Mouse (Mus musculus) neural tube, embryonic 12.5 days (tissue): ENCODE measurements around the gene Cysrt1. TPM values are rescaled to one million over a fixed set of nuclear protein-coding genes. Genes with fewer than 3 reads are reported as not detected.
"Not testable (repeated sequence)": the region's sequence is repeated elsewhere in the genome, so short reads cannot be mapped to it uniquely, and the experiment has no call there.

Source experiments
- ATAC-seq: fragments of 200-750 bp; cut with Nextera tagmentation; 2 replicates; pipeline ENCODE4 v1.8.0; 2017; ENCODE audit warnings: low read depth, mild to moderate bottlenecking, moderate TSS enrichment, moderate library complexity; ENCODE audit not compliant: low FRiP score
- H3K27ac ChIP-seq: fragments of 300-500 bp; sonication (generic); 2 replicates; pipeline ENCODE4 v1.5.1; 2016
- H3K27me3 ChIP-seq: fragments of 300-500 bp; sonication (generic); replicated peaks from 2 replicates; pipeline ENCODE4 v1.6.1; 2016; ENCODE audit warnings: mild to moderate bottlenecking
- H3K36me3 ChIP-seq: fragments of 300-500 bp; sonication (generic); 2 replicates; pipeline ENCODE4 v1.6.1; 2016; ENCODE audit warnings: mild to moderate bottlenecking
- H3K4me1 ChIP-seq: fragments of 300-500 bp; sonication (generic); 2 replicates; pipeline ENCODE4 v1.6.1; 2016
- H3K4me2 ChIP-seq: fragments of 300-500 bp; sonication (generic); replicated peaks from 2 replicates; pipeline ENCODE4 v1.6.1; 2016; ENCODE audit warnings: mild to moderate bottlenecking
- H3K4me3 ChIP-seq: fragments of 300-500 bp; sonication (generic); 2 replicates; pipeline ENCODE4 v1.5.1; 2016
- H3K9ac ChIP-seq: fragments of 300-500 bp; sonication (generic); 2 replicates; pipeline ENCODE4 v1.6.1; 2016; ENCODE audit warnings: mild to moderate bottlenecking
- H3K9me3 ChIP-seq: fragments of 300-500 bp; sonication (generic); 2 replicates; pipeline ENCODE4 v1.6.1; 2016; ENCODE audit warnings: mild to moderate bottlenecking
- WGBS: fragments of 180-500 bp; shearing (Covaris S2); methylation state at CpG from one replicate; pipeline ENCODE4 v1.1.7; 2016; 5-methylcytosine and 5-hydroxymethylcytosine counted together
- polyA plus RNA-seq: library from polyadenylated mRNA; unstranded; fragments of >200 nt; fragmentation: Nextera tagmentation; extraction: Ambion mirVana; gene quantifications from 2 replicates; pipeline ENCODE4 v1.2.1, GENCODE M21; 2016

The Cysrt1 gene
- polyA plus RNA-seq, 1 experiment from 2014 or later: 0.30 TPM

- peaks cover 46% of the 10 kb centered on the region for H3K4me1 ChIP-seq
- peak; percentile 52; the same call in 1 of the 2 replicates for ATAC-seq
- no peak overlapping the region for H3K27ac ChIP-seq
- peak overlapping the region; percentile 78 for H3K4me3 ChIP-seq
- H3K27me3 ChIP-seq: peaks cover 13% of the 10 kb centered on the region
- peaks cover 1% of the 10 kb centered on the region; the same call in 1 of the 2 replicates for H3K36me3 ChIP-seq
- H3K4me2 ChIP-seq: peak overlapping the region; percentile 83
- no peaks in the 10 kb centered on the region for H3K9me3 ChIP-seq
- H3K9ac ChIP-seq: peak overlapping the region; percentile 63
- under 1% methylated on average over 82 of the region's 82 CpGs for WGBS
Measured at GRCm38 (mm10) chr2:25262795-25263622, 20.8 kb upstream of the Cysrt1 start.

DNA sequence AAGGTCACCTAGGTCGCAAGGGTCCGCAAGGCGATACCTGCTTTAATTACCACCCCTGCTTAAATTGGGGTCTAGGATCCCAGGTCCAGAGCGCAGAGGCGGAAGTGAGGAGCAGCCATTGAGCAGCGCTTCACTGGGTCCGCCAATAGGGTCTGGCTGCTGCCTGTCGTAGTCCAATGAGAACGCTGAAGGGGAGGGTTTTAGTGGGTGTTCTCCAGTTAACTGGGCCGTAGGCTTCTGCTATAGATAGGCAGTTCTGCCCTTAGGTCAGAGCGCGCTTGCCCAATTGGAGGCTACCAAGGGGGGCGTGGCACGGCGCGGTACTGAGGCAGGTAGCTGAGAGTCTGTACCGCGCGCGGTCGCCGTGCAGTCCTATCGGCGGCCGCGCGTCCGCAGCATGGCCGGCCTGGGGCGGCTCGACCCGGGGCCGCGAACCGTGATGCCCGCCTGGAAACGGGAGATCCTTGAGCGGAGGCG is 20.1 kb upstream of the Cysrt1 start, which contains the start of gene Tprn:
Gene Tprn (plus strand): TSS at position 328 of the 477 bp plus-strand sequence.
- Histone ChIP-seq H3K4me2 (peak within 1 kb of the TSS; percentile 83), H3K4me1 (peaks cover 44% of the 10 kb centered on the region), H3K4me3 (peak within 1 kb of the TSS; percentile 78), H3K9me3 (no peaks in the 10 kb centered on the region), H3K36me3 (no peaks in the 10 kb centered on the region), H3K27ac (no peak within 1 kb of the TSS), H3K27me3 (peaks cover 13% of the 10 kb centered on the region), H3K9ac (peak within 1 kb of the TSS; percentile 63)
- WGBS: under 1% methylated on average over 39 of the region's 39 CpGs
- peak; percentile 97 for ATAC-seq

DNA sequence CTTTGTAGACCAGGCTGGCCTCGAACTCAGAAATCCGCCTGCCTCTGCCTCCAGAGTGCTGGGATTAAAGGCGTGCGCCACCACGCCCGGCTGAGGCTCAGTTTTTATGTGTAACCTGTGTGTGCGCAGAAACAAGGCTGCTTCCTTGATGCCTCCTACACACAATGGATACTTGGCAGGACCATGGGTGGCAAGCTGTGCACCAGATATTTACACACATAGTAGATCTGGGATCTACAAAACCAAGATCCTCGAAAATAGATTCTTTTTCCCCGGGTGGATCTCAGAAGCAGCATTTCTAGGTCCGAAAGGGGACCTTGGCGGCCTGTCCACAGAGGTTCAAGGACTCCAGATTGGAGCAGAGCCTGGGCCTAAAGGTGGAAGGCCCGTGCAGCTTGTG is 19.6 kb upstream of the Cysrt1 start:
- H3K4me3 ChIP-seq: peak overlapping the region; percentile 78
- no peaks in the 10 kb centered on the region for H3K36me3 ChIP-seq
- H3K4me1 ChIP-seq: peaks cover 42% of the 10 kb centered on the region
- peak overlapping the region; percentile 83 for H3K4me2 ChIP-seq
- peaks cover 13% of the 10 kb centered on the region for H3K27me3 ChIP-seq
- 0 out of 2 replicates have a peak overlapping the region, but pooled peaks have one; percentile 40 for H3K9ac ChIP-seq
- no peak overlapping the region for H3K27ac ChIP-seq
- no peaks in the 10 kb centered on the region for H3K9me3 ChIP-seq
- 0 out of 2 replicates have a peak, but pooled peaks have one; percentile 3 for ATAC-seq
- 49% methylated on average over 12 of the region's 12 CpGs for WGBS

GRCm38 (mm10) chr2:25258887-25259286 is 16.6 kb upstream of the Cysrt1 start:
- no peak overlapping the region for H3K4me3 ChIP-seq
- no peak overlapping the region for H3K9ac ChIP-seq
- H3K36me3 ChIP-seq: no peaks in the 10 kb centered on the region
- H3K27ac ChIP-seq: no peak overlapping the region
- ATAC-seq: no peak
- peaks cover 31% of the 10 kb centered on the region for H3K4me1 ChIP-seq
- WGBS: 66% methylated on average over 2 of the region's 2 CpGs
- no peak overlapping the region for H3K4me2 ChIP-seq
- peaks cover 7% of the 10 kb centered on the region for H3K27me3 ChIP-seq
- H3K9me3 ChIP-seq: no peaks in the 10 kb centered on the region

DNA sequence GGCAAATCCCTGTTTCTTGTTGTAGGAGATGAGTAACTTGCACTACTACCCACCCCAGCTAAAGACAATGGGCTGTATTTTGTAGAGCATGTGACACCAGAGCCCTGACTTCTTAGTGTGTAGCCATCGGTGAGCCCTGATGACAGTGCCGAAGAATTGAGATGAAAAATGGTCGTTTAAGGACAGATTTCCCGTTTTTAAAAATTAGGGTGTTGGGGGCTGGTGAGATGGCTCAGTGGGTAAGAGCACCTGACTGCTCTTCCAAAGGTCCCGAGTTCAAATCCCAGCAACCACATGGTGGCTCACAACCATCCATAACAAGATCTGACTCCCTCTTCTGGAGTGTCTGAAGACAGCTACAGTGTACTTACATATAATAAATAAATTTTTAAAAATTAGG is 15.0 kb upstream of the Cysrt1 start:
- H3K27ac ChIP-seq, H3K4me3 ChIP-seq, ATAC-seq, H3K27me3 ChIP-seq, H3K4me2 ChIP-seq, H3K9me3 ChIP-seq, H3K9ac ChIP-seq, H3K36me3 ChIP-seq: not testable (repeated sequence)
- H3K4me1 ChIP-seq: peaks cover 21% of the 10 kb centered on the region
- WGBS: 86% methylated on average over 5 of the region's 5 CpGs

DNA sequence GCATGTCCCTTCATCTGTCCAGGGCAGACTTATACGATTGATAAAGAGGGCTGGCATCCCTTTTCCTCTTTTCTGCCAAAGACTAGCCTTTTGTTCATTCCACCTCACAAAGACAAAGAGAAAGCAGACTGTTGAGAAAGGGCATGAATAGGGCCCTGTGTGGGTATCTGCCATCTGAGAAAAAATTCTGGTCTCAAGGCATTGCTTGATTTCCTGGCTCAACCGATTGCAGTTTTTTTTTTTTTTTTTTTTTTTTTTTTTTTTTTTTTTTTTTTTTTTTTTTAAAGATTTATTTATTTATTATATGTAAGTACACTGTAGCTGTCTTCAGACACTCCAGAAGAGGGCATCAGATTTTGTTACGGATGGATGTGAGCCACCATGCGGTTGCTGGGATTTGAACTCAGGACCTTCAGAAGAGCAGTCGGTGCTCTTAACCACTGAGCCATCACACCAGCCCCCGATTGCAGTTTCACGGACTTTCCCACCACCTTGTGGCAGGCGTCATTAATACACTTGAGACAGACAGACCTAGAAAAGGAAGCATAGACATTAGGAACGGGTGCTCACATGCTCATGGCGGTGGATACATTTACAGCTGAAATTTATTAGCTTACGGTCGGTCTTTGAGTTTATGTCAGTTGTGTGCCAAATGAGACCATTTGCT is 14.3 kb upstream of the Cysrt1 start:
- Histone ChIP-seq H3K4me2 (peak overlapping the region; percentile 96), H3K9ac (peak overlapping the region; percentile 87), H3K4me3 (peak overlapping the region; percentile 99; the same call in 1 of the 2 replicates), H3K4me1 (peaks cover 21% of the 10 kb centered on the region), H3K36me3 (peaks cover 14% of the 10 kb centered on the region; the same call in 1 of the 2 replicates)
- H3K27ac ChIP-seq, ATAC-seq, H3K27me3 ChIP-seq, H3K9me3 ChIP-seq: not testable (repeated sequence)
- 56% methylated on average over 12 of the region's 12 CpGs for WGBS

DNA sequence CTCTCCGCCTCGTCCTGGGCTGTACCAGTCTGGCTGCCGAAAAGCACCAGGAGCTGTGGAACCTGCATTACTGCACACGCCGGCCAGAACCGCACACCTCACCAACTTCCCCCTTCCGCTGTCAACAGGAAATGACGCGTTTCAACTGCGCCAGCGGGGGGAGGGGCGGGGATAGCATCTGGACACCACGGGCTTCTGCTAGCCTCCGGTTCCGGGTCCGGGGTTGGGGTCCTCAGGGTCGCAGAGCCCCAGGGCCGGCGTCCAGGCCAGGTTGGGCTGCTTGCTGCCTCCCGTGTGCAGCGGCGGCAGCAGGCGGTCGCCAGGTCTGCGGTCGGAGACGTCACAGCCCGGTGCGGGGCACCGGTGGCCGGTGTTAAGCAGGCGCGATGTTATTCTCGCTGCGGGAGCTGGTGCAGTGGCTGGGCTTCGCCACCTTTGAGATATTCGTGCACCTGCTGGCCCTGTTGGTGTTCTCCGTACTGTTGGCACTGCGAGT is 13.1 kb upstream of the Cysrt1 start, which contains the start of gene Tmem203:
Gene Tmem203 (plus strand): TSS at position 156 of the 496 bp plus-strand sequence.
- Histone ChIP-seq H3K4me3 (peak within 1 kb of the TSS; percentile 99), H3K4me2 (peak within 1 kb of the TSS; percentile 96), H3K27me3 (no peaks in the 10 kb centered on the region), H3K9ac (peak within 1 kb of the TSS; percentile 87), H3K27ac (peak within 1 kb of the TSS; percentile 50; the same call in 1 of the 2 replicates), H3K4me1 (peaks cover 21% of the 10 kb centered on the region), H3K9me3 (no peaks in the 10 kb centered on the region), H3K36me3 (peaks cover 26% of the 10 kb centered on the region)
- peak; percentile 81 for ATAC-seq
- WGBS: under 1% methylated on average over 39 of the region's 39 CpGs

GRCm38 (mm10) chr2:25252331-25252730 is 10.1 kb upstream of the Cysrt1 start:
- 97% methylated on average over 1 of the region's 1 CpGs for WGBS
- H3K27ac ChIP-seq: no peak overlapping the region
- no peak overlapping the region for H3K9ac ChIP-seq
- ATAC-seq: no peak
- no peak overlapping the region for H3K4me2 ChIP-seq
- H3K4me3 ChIP-seq: no peak overlapping the region
- no peaks in the 10 kb centered on the region for H3K9me3 ChIP-seq
- no peaks in the 10 kb centered on the region for H3K27me3 ChIP-seq
- H3K4me1 ChIP-seq: peaks cover 21% of the 10 kb centered on the region
- H3K36me3 ChIP-seq: peaks cover 54% of the 10 kb centered on the region

DNA sequence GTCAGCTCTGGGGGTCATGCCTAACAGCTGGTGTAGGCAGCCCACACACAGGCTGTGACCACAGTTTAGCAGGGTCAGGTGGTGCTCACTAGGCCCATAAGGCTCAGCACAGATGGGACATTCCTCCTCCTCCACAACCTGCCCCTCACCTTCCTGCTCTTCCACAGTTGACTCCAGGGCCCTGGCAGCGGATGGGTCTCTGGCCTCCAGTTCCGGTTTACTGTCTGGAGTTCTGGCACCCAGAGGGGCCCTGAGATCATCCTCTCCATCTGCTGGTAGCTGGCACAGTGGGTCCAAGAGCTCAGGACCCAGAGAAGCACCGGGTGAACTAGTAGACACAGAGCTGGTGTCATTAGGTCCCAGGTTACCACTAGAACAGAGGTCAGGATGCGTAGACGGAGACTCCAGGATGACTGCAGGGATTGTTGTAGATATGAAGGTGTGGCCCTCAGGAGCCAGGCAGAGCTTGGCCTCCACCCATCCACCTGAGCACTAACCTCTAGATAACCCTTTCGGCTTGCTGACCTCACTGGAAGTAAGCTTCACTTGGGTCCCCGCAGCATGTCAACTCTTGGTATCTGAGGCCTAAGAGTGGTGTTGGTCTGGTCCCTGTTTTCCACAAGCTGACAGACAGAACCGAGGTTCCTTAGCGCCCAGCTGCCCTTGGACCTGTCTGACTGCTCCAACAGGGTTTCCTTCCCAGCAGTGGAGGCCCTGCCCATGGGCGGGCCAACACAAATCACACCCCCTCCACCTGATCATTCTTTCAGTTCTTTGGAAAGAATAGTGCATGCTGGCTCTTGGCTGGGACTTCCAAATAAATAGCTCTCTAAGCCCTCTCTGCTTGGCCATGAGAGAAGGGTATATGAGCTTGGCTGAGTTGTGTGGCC is 4.2 kb upstream of the Cysrt1 start, which contains the start of gene AL732309.1:
Gene AL732309.1 (minus strand): TSS at position 681 of the 890 bp plus-strand sequence.
- H3K4me3 ChIP-seq: no peak within 1 kb of the TSS
- WGBS: 91% methylated on average over 10 of the region's 10 CpGs
- no peak for ATAC-seq
- no peak within 1 kb of the TSS for H3K27ac ChIP-seq
- H3K36me3 ChIP-seq: peaks cover 63% of the 10 kb centered on the region
- peaks cover 16% of the 10 kb centered on the region for H3K4me1 ChIP-seq
- H3K4me2 ChIP-seq: no peak within 1 kb of the TSS
- H3K9ac ChIP-seq: 0 out of 2 replicates have a peak within 1 kb of the TSS, but pooled peaks have one; percentile 8
- peaks cover 16% of the 10 kb centered on the region for H3K27me3 ChIP-seq
- H3K9me3 ChIP-seq: no peaks in the 10 kb centered on the region

- WGBS: 88% methylated on average over 4 of the region's 4 CpGs
- Histone ChIP-seq H3K4me2 (0 out of 2 replicates have a peak overlapping the region, but pooled peaks have one; percentile 94), H3K36me3 (peaks cover 40% of the 10 kb centered on the region)
Measured at GRCm38 (mm10) chr2:25244144-25244543, 1.9 kb upstream of the Cysrt1 start.

GRCm38 (mm10) chr2:25243342-25243741 is 1.1 kb upstream of the Cysrt1 start:
- Histone ChIP-seq H3K4me2 (peak overlapping the region; percentile 94), H3K27ac (no peak overlapping the region), H3K4me3 (no peak overlapping the region; the same call in 1 of the 2 replicates), H3K36me3 (peaks cover 33% of the 10 kb centered on the region), H3K27me3 (peaks cover 17% of the 10 kb centered on the region), H3K4me1 (peaks cover 21% of the 10 kb centered on the region), H3K9ac (peak overlapping the region; percentile 82; the same call in 1 of the 2 replicates), H3K9me3 (no peaks in the 10 kb centered on the region)
- 78% methylated on average over 8 of the region's 8 CpGs for WGBS
- no peak for ATAC-seq

More at GRCm38 (mm10) chr2:25244144-25244543, 1.9 kb upstream of the Cysrt1 start:
- Histone ChIP-seq H3K9me3 (no peaks in the 10 kb centered on the region), H3K4me3 (no peak overlapping the region), H3K27ac (no peak overlapping the region), H3K27me3 (peaks cover 17% of the 10 kb centered on the region), H3K4me1 (peaks cover 21% of the 10 kb centered on the region), H3K9ac (no peak overlapping the region)
- no peak for ATAC-seq
